8 mouse cellular contexts compared by ENCODE assay signal in the genomic region with DNA sequence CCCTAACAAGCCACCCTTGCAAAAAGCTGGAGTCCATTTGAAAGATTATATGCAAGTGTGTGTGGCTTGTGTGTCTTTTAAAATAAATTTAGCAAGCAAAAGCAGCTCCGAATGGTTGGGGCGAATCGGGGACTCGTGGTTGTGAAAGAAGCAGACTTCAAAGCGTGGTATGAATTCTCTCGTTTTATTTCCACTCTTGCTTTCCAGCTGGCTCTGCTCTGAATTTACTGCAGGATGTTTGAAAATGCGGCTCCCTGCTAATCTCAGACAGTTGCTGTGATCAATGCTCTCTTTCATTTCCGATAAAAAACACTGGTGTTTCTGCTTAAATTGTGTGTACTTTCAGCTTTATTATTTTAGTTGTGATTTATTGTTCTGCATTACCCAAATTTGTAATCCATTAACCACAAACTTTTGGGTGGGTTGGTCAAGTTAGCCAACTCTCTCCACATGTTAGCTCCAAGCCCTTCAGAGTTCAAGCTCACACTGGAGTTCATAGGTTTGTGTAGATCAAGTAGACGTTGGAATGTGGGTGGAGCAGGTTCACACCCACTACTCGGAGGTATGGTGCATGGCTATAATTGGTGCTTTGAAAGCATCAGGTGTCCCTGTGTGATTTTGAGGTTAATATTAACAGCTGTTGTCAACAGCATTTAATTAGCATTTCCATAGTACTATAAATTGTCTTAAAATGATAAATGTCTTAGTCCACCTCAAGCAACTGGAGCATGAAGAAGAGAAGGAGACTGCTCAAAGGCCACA.
DNase-seq lines count a peak whose midpoint lies in the region; ATAC-seq lines count a peak whose summit lies in the region.

No protein-coding gene starts in this region.

- no peak overlapping the region for H3K4me3 ChIP-seq in heart, embryonic 15.5 days
- H3K4me3 ChIP-seq in heart, embryonic 10.5 days: no peak overlapping the region
- H3K4me3 ChIP-seq in embryonic facial prominence, embryonic 12.5 days: no peak overlapping the region

- no peaks in the 10 kb centered on the region for H3K36me3 ChIP-seq in heart, embryonic 15.5 days
- H3K36me3 ChIP-seq in heart, embryonic 10.5 days: no peaks in the 10 kb centered on the region
- no peaks in the 10 kb centered on the region for H3K36me3 ChIP-seq in embryonic facial prominence, embryonic 12.5 days

- no peak overlapping the region for H3K4me2 ChIP-seq in heart, embryonic 15.5 days
- no peak overlapping the region for H3K4me2 ChIP-seq in embryonic facial prominence, embryonic 12.5 days (replicated peaks)

- H3K27me3 ChIP-seq in heart, embryonic 15.5 days: no peaks in the 10 kb centered on the region
- no peaks in the 10 kb centered on the region for H3K27me3 ChIP-seq in heart, embryonic 10.5 days (ENCODE audit: insufficient read depth, poor library complexity, severe bottlenecking)
- H3K27me3 ChIP-seq in embryonic facial prominence, embryonic 12.5 days: no peaks in the 10 kb centered on the region

- H3K9me3 ChIP-seq in heart, embryonic 15.5 days (replicated peaks): no peaks in the 10 kb centered on the region
- no peaks in the 10 kb centered on the region for H3K9me3 ChIP-seq in heart, embryonic 10.5 days
- 0 out of 2 replicates have a peak, but pooled peaks cover 3% of the 10 kb centered on the region for H3K9me3 ChIP-seq in embryonic facial prominence, embryonic 12.5 days

- H3K27ac ChIP-seq in heart, embryonic 15.5 days: peak overlapping the region; percentile 43
- H3K27ac ChIP-seq in heart, embryonic 10.5 days: no peak overlapping the region
- H3K27ac ChIP-seq in embryonic facial prominence, embryonic 12.5 days: peak overlapping the region; percentile 73

- H3K9ac ChIP-seq in heart, embryonic 15.5 days: no peak overlapping the region
- no peak overlapping the region for H3K9ac ChIP-seq in embryonic facial prominence, embryonic 12.5 days

- ATAC-seq in heart, embryonic 15.5 days (replicated peaks; ENCODE audit: insufficient number of reproducible peaks, insufficient read depth, low FRiP score, low read depth): no peak
- no peak for ATAC-seq in embryonic facial prominence, embryonic 12.5 days (ENCODE audit: insufficient number of reproducible peaks, insufficient read depth, low FRiP score, low TSS enrichment)
- ATAC-seq in cerebellum, adult (ENCODE audit: insufficient number of reproducible peaks, low FRiP score, low TSS enrichment): no peak

- H3K4me1 ChIP-seq in heart, embryonic 15.5 days (replicated peaks): peaks cover 22% of the 10 kb centered on the region
- H3K4me1 ChIP-seq in heart, embryonic 10.5 days: peaks cover 22% of the 10 kb centered on the region
- peaks cover 33% of the 10 kb centered on the region for H3K4me1 ChIP-seq in embryonic facial prominence, embryonic 12.5 days

- WGBS in heart, embryonic 15.5 days: 52% methylated on average over 10 of the region's 10 CpGs
- WGBS in heart, embryonic 10.5 days: 81% methylated on average over 10 of the region's 10 CpGs
- 39% methylated on average over 10 of the region's 10 CpGs for WGBS in embryonic facial prominence, embryonic 12.5 days

- DNase-seq in heart, embryonic 10.5 days (ENCODE audit: low spot score): no peak
- DNase-seq in kidney, postnatal 14 days: peak; percentile 57
- peak; percentile 76 to 88 for DNase-seq in right cerebral cortex, postnatal 10 days (ENCODE audit: low spot score in 2 of 2)
- no peak for DNase-seq in cerebellum, postnatal 14 days
- DNase-seq in heart, adult 8-10 months (ENCODE audit: low spot score): no peak

Comparison
In these comparisons a context has a peak if more than half of its experiments do, and no peak if none do; other contexts are left out.
1. DNase-seq: peak in kidney, postnatal 14 days (single experiment) and right cerebral cortex, postnatal 10 days (2 of 2); none in heart, embryonic 10.5 days (single experiment), cerebellum, postnatal 14 days (0 of 2) and heart, adult 8-10 months (single experiment).